Mouse (Mus musculus): ENCODE data around the gene Abca8b. TPM values are rescaled to one million over a fixed set of nuclear protein-coding genes. Genes with fewer than 3 reads are reported as not detected.
"Not testable (repeated sequence)": the region's sequence is repeated elsewhere in the genome, so short reads cannot be mapped to it uniquely, and the experiment has no call there.

The Abca8b gene
- total and polyA plus RNA-seq, 3 experiments, result 0.05 TPM; not detected in 2

- Histone ChIP-seq H3K4me3 (ENCODE audit: low read depth, low read length) (no peak overlapping the region), H3K36me3 (replicated peaks) (no peaks in the 10 kb centered on the region), H3K4me1 (ENCODE audit: insufficient read depth, low read depth, low read length) (no peaks in the 10 kb centered on the region), H3K9me3 (replicated peaks) (peaks cover 18% of the 10 kb centered on the region), H3K27me3 (ENCODE audit: insufficient read depth, low read length) (no peaks in the 10 kb centered on the region)
- DNase-seq (ENCODE audit: low spot score) (no peak), ATAC-seq (ENCODE audit: extremely low read depth, insufficient number of reproducible peaks, low FRiP score, poor library complexity, severe bottlenecking) (no peak)
- TF ChIP-seq GATA1 (IDR thresholded peaks at IDR 0.05; ENCODE audit: borderline replicate concordance, low read length), result no peak
- TF ChIP-seq TAL1 (conservative IDR thresholded peaks at IDR 0.05; ENCODE audit: low read depth, low read length), result no peak
- TF ChIP-seq POLR2AphosphoS5 (IDR thresholded peaks at IDR 0.05; ENCODE audit: insufficient replicate concordance, low read depth, low read length), result no peak
- TF ChIP-seq CTCF (IDR thresholded peaks at IDR 0.05; ENCODE audit: low read depth, low read length), result no peak
- no peak for TF ChIP-seq GATA2 (IDR thresholded peaks at IDR 0.05; ENCODE audit: borderline replicate concordance, low read depth, low read length)
These were observed 33.9 kb downstream of the Abca8b start for GRCm38 (mm10) chr11:109961495-109962492.

GRCm38 (mm10) chr11:109955185-109955584 lies 40.5 kb downstream of the Abca8b start:
- H3K4me3 ChIP-seq (ENCODE audit: low read depth, low read length), result no peak overlapping the region
- TF ChIP-seq POLR2AphosphoS5 (IDR thresholded peaks at IDR 0.05; ENCODE audit: insufficient replicate concordance, low read depth, low read length), result no peak
- H3K4me1 ChIP-seq (ENCODE audit: insufficient read depth, low read depth, low read length), result no peaks in the 10 kb centered on the region
- no peak for ATAC-seq (ENCODE audit: extremely low read depth, insufficient number of reproducible peaks, low FRiP score, poor library complexity, severe bottlenecking)
- no peak for DNase-seq (ENCODE audit: low spot score)
- peaks cover 33% of the 10 kb centered on the region for H3K9me3 ChIP-seq (replicated peaks)
- H3K27me3 ChIP-seq (ENCODE audit: insufficient read depth, low read length), result no peaks in the 10 kb centered on the region
- no peaks in the 10 kb centered on the region for H3K36me3 ChIP-seq (replicated peaks)

GRCm38 (mm10) chr11:109936915-109937314 lies 58.7 kb downstream of the Abca8b start:
- Histone ChIP-seq H3K27me3 (ENCODE audit: insufficient read depth, low read length) (no peaks in the 10 kb centered on the region), H3K4me3 (ENCODE audit: low read depth, low read length) (no peak overlapping the region), H3K36me3 (replicated peaks) (no peaks in the 10 kb centered on the region), H3K4me1 (ENCODE audit: insufficient read depth, low read depth, low read length) (no peaks in the 10 kb centered on the region), H3K9me3 (replicated peaks) (peaks cover 45% of the 10 kb centered on the region)
- TF ChIP-seq CTCF (IDR thresholded peaks at IDR 0.05; ENCODE audit: low read depth, low read length), result no peak
- TF ChIP-seq POLR2AphosphoS5 (IDR thresholded peaks at IDR 0.05; ENCODE audit: insufficient replicate concordance, low read depth, low read length), result no peak
- no peak for TF ChIP-seq GATA1 (IDR thresholded peaks at IDR 0.05; ENCODE audit: borderline replicate concordance, low read length)
- TF ChIP-seq GATA2 (IDR thresholded peaks at IDR 0.05; ENCODE audit: borderline replicate concordance, low read depth, low read length), result no peak
- no peak for TF ChIP-seq TAL1 (conservative IDR thresholded peaks at IDR 0.05; ENCODE audit: low read depth, low read length)
- no peak for ATAC-seq (ENCODE audit: extremely low read depth, insufficient number of reproducible peaks, low FRiP score, poor library complexity, severe bottlenecking)
- DNase-seq (ENCODE audit: low spot score), result no peak

- not testable (repeated sequence) for H3K4me3 ChIP-seq (ENCODE audit: low read depth, low read length); H3K4me1 ChIP-seq (ENCODE audit: insufficient read depth, low read depth, low read length); ATAC-seq (ENCODE audit: extremely low read depth, insufficient number of reproducible peaks, low FRiP score, poor library complexity, severe bottlenecking); DNase-seq (ENCODE audit: low spot score); H3K27me3 ChIP-seq (ENCODE audit: insufficient read depth, low read length); H3K36me3 ChIP-seq (replicated peaks)
- H3K9me3 ChIP-seq (replicated peaks), result peaks cover 35% of the 10 kb centered on the region
These were observed 62.4 kb downstream of the Abca8b start for GRCm38 (mm10) chr11:109933207-109933606.

- peaks cover 21% of the 10 kb centered on the region for H3K9me3 ChIP-seq (replicated peaks)
- H3K4me3 ChIP-seq (ENCODE audit: low read depth, low read length), result no peak overlapping the region
- TF ChIP-seq CTCF (IDR thresholded peaks at IDR 0.05; ENCODE audit: low read depth, low read length), result no peak
- no peak for TF ChIP-seq TAL1 (conservative IDR thresholded peaks at IDR 0.05; ENCODE audit: low read depth, low read length)
- TF ChIP-seq POLR2AphosphoS5 (IDR thresholded peaks at IDR 0.05; ENCODE audit: insufficient replicate concordance, low read depth, low read length), result no peak
- TF ChIP-seq GATA1 (IDR thresholded peaks at IDR 0.05; ENCODE audit: borderline replicate concordance, low read length), result no peak
- TF ChIP-seq GATA2 (IDR thresholded peaks at IDR 0.05; ENCODE audit: borderline replicate concordance, low read depth, low read length), result no peak
- DNase-seq (ENCODE audit: low spot score), result no peak
- no peaks in the 10 kb centered on the region for H3K4me1 ChIP-seq (ENCODE audit: insufficient read depth, low read depth, low read length)
- H3K36me3 ChIP-seq (replicated peaks), result no peaks in the 10 kb centered on the region
- ATAC-seq (ENCODE audit: extremely low read depth, insufficient number of reproducible peaks, low FRiP score, poor library complexity, severe bottlenecking), result no peak
- H3K27me3 ChIP-seq (ENCODE audit: insufficient read depth, low read length), result no peaks in the 10 kb centered on the region
These were observed 67.2 kb downstream of the Abca8b start for GRCm38 (mm10) chr11:109928489-109928888.

GRCm38 (mm10) chr11:109926718-109927680 lies 68.6 kb downstream of the Abca8b start:
- no peak for ATAC-seq (ENCODE audit: extremely low read depth, insufficient number of reproducible peaks, low FRiP score, poor library complexity, severe bottlenecking)
- DNase-seq (ENCODE audit: low spot score), result no peak
- Histone ChIP-seq H3K27me3 (ENCODE audit: insufficient read depth, low read length) (no peaks in the 10 kb centered on the region), H3K9me3 (replicated peaks) (peaks cover 23% of the 10 kb centered on the region), H3K36me3 (replicated peaks) (no peaks in the 10 kb centered on the region), H3K4me1 (ENCODE audit: insufficient read depth, low read depth, low read length) (no peaks in the 10 kb centered on the region), H3K4me3 (ENCODE audit: low read depth, low read length) (no peak overlapping the region)
- no peak for TF ChIP-seq TAL1 (conservative IDR thresholded peaks at IDR 0.05; ENCODE audit: low read depth, low read length)

All from G1E (cell line).